Mouse (Mus musculus): ENCODE measurements around the gene Nmnat2. TPM values are rescaled to one million over a fixed set of nuclear protein-coding genes. Genes with fewer than 3 reads are reported as not detected.

Nmnat2 gene
- polyA plus RNA-seq, 1 experiment from 2014 or later, result 1.3 TPM

GRCm38 (mm10) chr1:153040091-153040490 lies 85.3 kb downstream of the Nmnat2 start:
- H3K27ac ChIP-seq (ENCODE audit: low read length), result no peak overlapping the region
- H3K4me2 ChIP-seq (ENCODE audit: low read depth, low read length), result no peak overlapping the region
- H3K4me1 ChIP-seq (ENCODE audit: control insufficient read depth, insufficient read depth, low read length), result peaks cover 4% of the 10 kb centered on the region; the same call in 1 of the 2 replicates
- peaks cover 4% of the 10 kb centered on the region; the same call in 1 of the 2 replicates for H3K9me3 ChIP-seq (ENCODE audit: control insufficient read depth, low read length)
- H3K27me3 ChIP-seq (replicated peaks; ENCODE audit: control insufficient read depth, insufficient read depth, low read length), result no peaks in the 10 kb centered on the region
- ATAC-seq, result peak; percentile 89
- no peak overlapping the region for H3K4me3 ChIP-seq (ENCODE audit: low read length)
- no peak overlapping the region for H3K9ac ChIP-seq (ENCODE audit: low read depth, low read length)
- WGBS, result 32% methylated on average over 3 of the region's 3 CpGs
- no peaks in the 10 kb centered on the region for H3K36me3 ChIP-seq (ENCODE audit: control insufficient read depth, insufficient read depth, low read length)

GRCm38 (mm10) chr1:153041046-153041445 lies 86.3 kb downstream of the Nmnat2 start:
- H3K4me2 ChIP-seq (ENCODE audit: low read depth, low read length), result no peak overlapping the region
- WGBS, result 77% methylated on average over 2 of the region's 2 CpGs
- no peak overlapping the region for H3K27ac ChIP-seq (ENCODE audit: low read length)
- H3K27me3 ChIP-seq (replicated peaks; ENCODE audit: control insufficient read depth, insufficient read depth, low read length), result no peaks in the 10 kb centered on the region
- H3K4me3 ChIP-seq (ENCODE audit: low read length), result no peak overlapping the region
- H3K36me3 ChIP-seq (ENCODE audit: control insufficient read depth, insufficient read depth, low read length), result no peaks in the 10 kb centered on the region
- H3K9me3 ChIP-seq (ENCODE audit: control insufficient read depth, low read length), result peaks cover 4% of the 10 kb centered on the region; the same call in 1 of the 2 replicates
- H3K9ac ChIP-seq (ENCODE audit: low read depth, low read length), result no peak overlapping the region
- ATAC-seq, result no peak
- peaks cover 4% of the 10 kb centered on the region; the same call in 1 of the 2 replicates for H3K4me1 ChIP-seq (ENCODE audit: control insufficient read depth, insufficient read depth, low read length)

- no peaks in the 10 kb centered on the region for H3K27me3 ChIP-seq (replicated peaks; ENCODE audit: control insufficient read depth, insufficient read depth, low read length)
- no peak overlapping the region for H3K9ac ChIP-seq (ENCODE audit: low read depth, low read length)
- no peak overlapping the region for H3K4me2 ChIP-seq (ENCODE audit: low read depth, low read length)
- ATAC-seq, result no peak
- H3K4me3 ChIP-seq (ENCODE audit: low read length), result no peak overlapping the region
- H3K9me3 ChIP-seq (ENCODE audit: control insufficient read depth, low read length), result peaks cover 4% of the 10 kb centered on the region; the same call in 1 of the 2 replicates
- H3K4me1 ChIP-seq (ENCODE audit: control insufficient read depth, insufficient read depth, low read length), result peaks cover 4% of the 10 kb centered on the region; the same call in 1 of the 2 replicates
- WGBS, result 71% methylated on average over 2 of the region's 2 CpGs
- no peak overlapping the region for H3K27ac ChIP-seq (ENCODE audit: low read length)
- no peaks in the 10 kb centered on the region for H3K36me3 ChIP-seq (ENCODE audit: control insufficient read depth, insufficient read depth, low read length)
These were observed 87.5 kb downstream of the Nmnat2 start for GRCm38 (mm10) chr1:153042318-153042717.

GRCm38 (mm10) chr1:153043332-153043731 lies 88.5 kb downstream of the Nmnat2 start:
- Histone ChIP-seq H3K27me3 (replicated peaks; ENCODE audit: control insufficient read depth, insufficient read depth, low read length) (no peaks in the 10 kb centered on the region), H3K9me3 (ENCODE audit: control insufficient read depth, low read length) (peaks cover 2% of the 10 kb centered on the region; the same call in 1 of the 2 replicates), H3K4me2 (ENCODE audit: low read depth, low read length) (no peak overlapping the region), H3K4me3 (ENCODE audit: low read length) (no peak overlapping the region), H3K9ac (ENCODE audit: low read depth, low read length) (no peak overlapping the region), H3K27ac (ENCODE audit: low read length) (no peak overlapping the region), H3K4me1 (ENCODE audit: control insufficient read depth, insufficient read depth, low read length) (peaks cover 11% of the 10 kb centered on the region), H3K36me3 (ENCODE audit: control insufficient read depth, insufficient read depth, low read length) (no peaks in the 10 kb centered on the region)
- ATAC-seq, result no peak
- 60% methylated on average over 6 of the region's 6 CpGs for WGBS

- WGBS, result 82% methylated on average over 11 of the region's 11 CpGs
These were observed 90.6 kb downstream of the Nmnat2 start for GRCm38 (mm10) chr1:153045368-153045767.

GRCm38 (mm10) chr1:153048147-153048878 lies 93.5 kb downstream of the Nmnat2 start:
- Histone ChIP-seq H3K27ac (ENCODE audit: low read length) (no peak overlapping the region), H3K9ac (ENCODE audit: low read depth, low read length) (0 out of 2 replicates have a peak overlapping the region, but pooled peaks have one; percentile 10), H3K36me3 (ENCODE audit: control insufficient read depth, insufficient read depth, low read length) (no peaks in the 10 kb centered on the region), H3K4me2 (ENCODE audit: low read depth, low read length) (no peak overlapping the region), H3K4me1 (ENCODE audit: control insufficient read depth, insufficient read depth, low read length) (peaks cover 9% of the 10 kb centered on the region; the same call in 1 of the 2 replicates), H3K27me3 (replicated peaks; ENCODE audit: control insufficient read depth, insufficient read depth, low read length) (no peaks in the 10 kb centered on the region), H3K9me3 (ENCODE audit: control insufficient read depth, low read length) (no peaks in the 10 kb centered on the region), H3K4me3 (ENCODE audit: low read length) (no peak overlapping the region)
- 38% methylated on average over 14 of the region's 14 CpGs for WGBS
- peak; percentile 77 for ATAC-seq

More at GRCm38 (mm10) chr1:153045368-153045767, 90.6 kb downstream of the Nmnat2 start:
- no peak overlapping the region for H3K4me2 ChIP-seq (ENCODE audit: low read depth, low read length)
- H3K36me3 ChIP-seq (ENCODE audit: control insufficient read depth, insufficient read depth, low read length), result no peaks in the 10 kb centered on the region
- no peaks in the 10 kb centered on the region for H3K9me3 ChIP-seq (ENCODE audit: control insufficient read depth, low read length)
- no peak overlapping the region for H3K9ac ChIP-seq (ENCODE audit: low read depth, low read length)
- H3K27me3 ChIP-seq (replicated peaks; ENCODE audit: control insufficient read depth, insufficient read depth, low read length), result no peaks in the 10 kb centered on the region
- no peak overlapping the region for H3K4me3 ChIP-seq (ENCODE audit: low read length)
- H3K4me1 ChIP-seq (ENCODE audit: control insufficient read depth, insufficient read depth, low read length), result peaks cover 9% of the 10 kb centered on the region; the same call in 1 of the 2 replicates
- no peak overlapping the region for H3K27ac ChIP-seq (ENCODE audit: low read length)
- no peak for ATAC-seq

- no peaks in the 10 kb centered on the region for H3K27me3 ChIP-seq (replicated peaks; ENCODE audit: control insufficient read depth, insufficient read depth, low read length)
- no peak for ATAC-seq
- WGBS, result 55% methylated on average over 2 of the region's 2 CpGs
- H3K4me1 ChIP-seq (ENCODE audit: control insufficient read depth, insufficient read depth, low read length), result peaks cover 13% of the 10 kb centered on the region
- H3K4me2 ChIP-seq (ENCODE audit: low read depth, low read length), result no peak overlapping the region
- H3K9ac ChIP-seq (ENCODE audit: low read depth, low read length), result no peak overlapping the region
- H3K27ac ChIP-seq (ENCODE audit: low read length), result no peak overlapping the region
- H3K4me3 ChIP-seq (ENCODE audit: low read length), result no peak overlapping the region
- no peaks in the 10 kb centered on the region for H3K9me3 ChIP-seq (ENCODE audit: control insufficient read depth, low read length)
- no peaks in the 10 kb centered on the region for H3K36me3 ChIP-seq (ENCODE audit: control insufficient read depth, insufficient read depth, low read length)
These were observed 94.7 kb downstream of the Nmnat2 start for GRCm38 (mm10) chr1:153049451-153049850.

GRCm38 (mm10) chr1:153051474-153051873 lies 96.7 kb downstream of the Nmnat2 start:
- ATAC-seq, result no peak
- H3K27me3 ChIP-seq (replicated peaks; ENCODE audit: control insufficient read depth, insufficient read depth, low read length), result no peaks in the 10 kb centered on the region
- H3K4me2 ChIP-seq (ENCODE audit: low read depth, low read length), result no peak overlapping the region
- no peaks in the 10 kb centered on the region for H3K9me3 ChIP-seq (ENCODE audit: control insufficient read depth, low read length)
- H3K36me3 ChIP-seq (ENCODE audit: control insufficient read depth, insufficient read depth, low read length), result no peaks in the 10 kb centered on the region
- H3K4me3 ChIP-seq (ENCODE audit: low read length), result no peak overlapping the region
- no peak overlapping the region for H3K9ac ChIP-seq (ENCODE audit: low read depth, low read length)
- 81% methylated on average over 5 of the region's 5 CpGs for WGBS
- H3K4me1 ChIP-seq (ENCODE audit: control insufficient read depth, insufficient read depth, low read length), result peaks cover 13% of the 10 kb centered on the region
- H3K27ac ChIP-seq (ENCODE audit: low read length), result no peak overlapping the region

GRCm38 (mm10) chr1:153053619-153054018 lies 98.8 kb downstream of the Nmnat2 start:
- H3K4me3 ChIP-seq (ENCODE audit: low read length), result no peak overlapping the region
- no peak overlapping the region for H3K4me2 ChIP-seq (ENCODE audit: low read depth, low read length)
- H3K27me3 ChIP-seq (replicated peaks; ENCODE audit: control insufficient read depth, insufficient read depth, low read length), result no peaks in the 10 kb centered on the region
- H3K9ac ChIP-seq (ENCODE audit: low read depth, low read length), result no peak overlapping the region
- no peak for ATAC-seq
- H3K4me1 ChIP-seq (ENCODE audit: control insufficient read depth, insufficient read depth, low read length), result peaks cover 5% of the 10 kb centered on the region
- H3K27ac ChIP-seq (ENCODE audit: low read length), result no peak overlapping the region
- H3K36me3 ChIP-seq (ENCODE audit: control insufficient read depth, insufficient read depth, low read length), result no peaks in the 10 kb centered on the region
- 49% methylated on average over 7 of the region's 7 CpGs for WGBS
- H3K9me3 ChIP-seq (ENCODE audit: control insufficient read depth, low read length), result no peaks in the 10 kb centered on the region

Measured in intestine, embryonic 16.5 days (tissue).